Mouse (Mus musculus) intestine, embryonic 16.5 days (tissue): ENCODE measurements around the gene Brpf1. TPM values are rescaled to one million over a fixed set of nuclear protein-coding genes. Genes with fewer than 3 reads are reported as not detected.

Experiments
- ATAC-seq: fragments of 200-750 bp; cut with Nextera tagmentation; 2 replicates; pipeline ENCODE4 v1.8.0; 2017; ENCODE audit warnings: moderate TSS enrichment, moderate library complexity
- H3K27ac ChIP-seq: fragments of 300-500 bp; sonication (generic); 2 replicates; pipeline ENCODE4 v1.5.1; 2014; ENCODE audit warnings: mild to moderate bottlenecking, low read length
- H3K27me3 ChIP-seq: fragments of 300-500 bp; sonication (generic); replicated peaks from 2 replicates; pipeline ENCODE4 v1.6.1; 2014; ENCODE audit warnings: low read length, control low read depth, mixed read lengths; ENCODE audit not compliant: control insufficient read depth, insufficient read depth
- H3K36me3 ChIP-seq: fragments of 300-500 bp; sonication (generic); 2 replicates; pipeline ENCODE4 v1.6.1; 2014; ENCODE audit warnings: low read length, control low read depth; ENCODE audit not compliant: control insufficient read depth, insufficient read depth
- H3K4me1 ChIP-seq: fragments of 300-500 bp; sonication (generic); 2 replicates; pipeline ENCODE4 v1.6.1; 2014; ENCODE audit warnings: low read length, control low read depth, mixed read lengths; ENCODE audit not compliant: control insufficient read depth, insufficient read depth
- H3K4me2 ChIP-seq: fragments of 300-500 bp; sonication (generic); 2 replicates; pipeline ENCODE4 v1.6.1; 2014; ENCODE audit warnings: low read depth, low read length, control low read depth
- H3K4me3 ChIP-seq: fragments of 300-500 bp; sonication (generic); 2 replicates; pipeline ENCODE4 v1.5.1; 2014; ENCODE audit warnings: mild to moderate bottlenecking, low read length
- H3K9ac ChIP-seq: fragments of 300-500 bp; sonication (generic); 2 replicates; pipeline ENCODE4 v1.6.1; 2014; ENCODE audit warnings: low read depth, low read length
- H3K9me3 ChIP-seq: fragments of 300-500 bp; sonication (generic); 2 replicates; pipeline ENCODE4 v1.6.1; 2016; ENCODE audit warnings: low read length, control low read depth; ENCODE audit not compliant: control insufficient read depth
- WGBS: fragments of 180-500 bp; shearing (Covaris S2); extraction: QIAGEN DNeasy Blood & Tissue Kit; methylation state at CpG from one replicate; pipeline ENCODE4 v1.1.7; 2014; 5-methylcytosine and 5-hydroxymethylcytosine counted together
- polyA plus RNA-seq: library from polyadenylated mRNA; unstranded; fragments of >200 nt; fragmentation: Nextera tagmentation; extraction: Ambion mirVana; gene quantifications from 2 replicates; pipeline ENCODE4 v1.2.1, GENCODE M21; 2015

Gene Brpf1
- polyA plus RNA-seq, 1 experiment from 2014 or later, result 11.6 TPM

DNA sequence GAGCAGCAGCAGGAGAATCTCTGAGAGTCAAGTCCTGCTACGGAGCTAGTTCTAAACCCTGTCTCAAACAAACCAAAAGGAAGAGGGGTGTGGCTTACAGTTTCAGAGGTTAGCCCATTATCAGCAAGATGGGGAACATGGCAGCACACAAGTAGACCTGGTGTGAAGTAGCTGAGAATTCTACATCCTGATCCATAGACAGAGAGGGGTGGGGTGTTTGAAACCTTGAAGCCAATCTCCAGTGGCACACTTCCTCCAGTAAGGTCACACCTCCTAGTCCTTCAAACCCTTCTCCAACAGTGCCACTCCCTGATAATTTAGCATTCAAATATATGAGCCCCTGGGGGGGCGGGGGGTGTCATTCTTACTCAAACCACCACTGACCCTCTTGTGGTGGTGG, 10.9 kb upstream of the Brpf1 start:
- no peak for ATAC-seq
- WGBS, result 79% methylated on average over 2 of the region's 2 CpGs
- no peak overlapping the region for H3K4me2 ChIP-seq

DNA sequence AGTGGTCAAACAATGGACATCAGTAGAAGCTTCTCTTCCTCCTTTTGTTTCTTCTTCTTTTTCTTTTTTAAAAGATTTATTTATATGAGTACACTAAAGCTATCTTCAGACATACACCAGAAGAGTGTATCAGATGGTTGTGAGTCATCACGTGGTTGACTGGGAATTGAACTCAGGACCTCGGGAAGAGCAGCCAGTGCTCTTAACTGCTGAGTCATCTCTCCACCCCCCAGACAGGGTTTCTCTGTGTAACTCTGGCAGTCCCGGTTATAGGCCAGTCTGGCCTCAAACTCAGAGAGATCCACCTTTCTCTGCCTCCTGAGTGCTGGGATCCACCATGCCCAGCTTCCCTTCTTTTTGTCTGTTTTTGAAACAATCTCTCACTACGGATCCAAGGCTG, 10.3 kb upstream of the Brpf1 start:
- H3K4me3 ChIP-seq, result no peak overlapping the region
- WGBS, result 65% methylated on average over 4 of the region's 4 CpGs
- no peak overlapping the region for H3K27ac ChIP-seq
- H3K9me3 ChIP-seq, result no peaks in the 10 kb centered on the region
- no peak for ATAC-seq
- H3K4me1 ChIP-seq, result no peaks in the 10 kb centered on the region
- H3K4me2 ChIP-seq, result no peak overlapping the region
- H3K36me3 ChIP-seq, result no peaks in the 10 kb centered on the region
- H3K9ac ChIP-seq, result no peak overlapping the region
- no peaks in the 10 kb centered on the region for H3K27me3 ChIP-seq

More for the DNA sequence above, 10.9 kb upstream of the Brpf1 start:
- Histone ChIP-seq H3K9me3 (no peaks in the 10 kb centered on the region), H3K27me3 (no peaks in the 10 kb centered on the region), H3K4me3 (no peak overlapping the region), H3K36me3 (no peaks in the 10 kb centered on the region), H3K27ac (no peak overlapping the region), H3K4me1 (no peaks in the 10 kb centered on the region), H3K9ac (no peak overlapping the region)

DNA sequence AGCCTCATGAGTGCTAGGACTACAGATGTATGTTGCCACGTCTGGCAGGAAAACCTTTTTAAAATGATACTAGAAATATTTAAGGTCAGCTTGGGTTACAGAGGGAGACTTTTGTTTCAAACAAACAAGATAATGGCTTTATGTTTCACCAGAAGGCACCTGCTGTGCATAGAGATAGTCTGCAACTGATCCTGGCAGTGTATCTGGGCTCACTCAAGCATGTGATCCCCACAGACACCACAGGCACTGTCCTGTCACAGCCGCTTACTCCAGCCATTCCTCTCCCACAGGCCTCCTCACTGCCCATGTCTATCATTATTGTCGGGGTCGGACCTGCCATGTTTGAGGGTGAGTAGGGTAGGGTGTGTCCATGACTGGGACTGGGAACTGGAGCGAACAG, 5.6 kb upstream of the Brpf1 start:
- no peak for ATAC-seq
- H3K9ac ChIP-seq, result no peak overlapping the region
- no peak overlapping the region for H3K4me2 ChIP-seq
- no peaks in the 10 kb centered on the region; the same call in 1 of the 2 replicates for H3K4me1 ChIP-seq
- H3K36me3 ChIP-seq, result no peaks in the 10 kb centered on the region
- H3K4me3 ChIP-seq, result no peak overlapping the region
- H3K27ac ChIP-seq, result no peak overlapping the region
- 76% methylated on average over 5 of the region's 5 CpGs for WGBS
- H3K27me3 ChIP-seq, result no peaks in the 10 kb centered on the region
- H3K9me3 ChIP-seq, result no peaks in the 10 kb centered on the region

DNA sequence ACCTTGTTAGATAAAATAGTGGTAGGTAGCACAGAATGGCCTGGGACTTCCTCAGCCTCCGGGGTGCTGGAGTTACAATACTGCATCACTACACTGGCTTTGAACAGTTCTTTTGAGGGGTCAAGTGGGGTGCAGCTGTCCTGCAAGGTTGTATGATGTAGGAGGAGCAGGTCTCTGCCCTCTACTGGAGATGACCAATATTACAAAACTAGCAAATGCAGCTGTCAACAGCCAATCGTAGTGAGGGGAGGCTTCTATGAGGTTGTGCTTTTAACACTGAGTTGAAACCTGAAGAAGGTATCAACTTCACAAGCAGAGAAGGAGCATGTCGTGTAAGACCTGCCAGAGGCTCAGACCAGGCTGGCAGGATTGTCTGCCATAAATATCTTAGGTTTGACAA, 4.7 kb upstream of the Brpf1 start:
- no peaks in the 10 kb centered on the region; the same call in 1 of the 2 replicates for H3K4me1 ChIP-seq
- H3K4me3 ChIP-seq, result no peak overlapping the region
- no peak for ATAC-seq
- no peak overlapping the region for H3K9ac ChIP-seq
- H3K36me3 ChIP-seq, result no peaks in the 10 kb centered on the region
- no peaks in the 10 kb centered on the region for H3K27me3 ChIP-seq
- H3K27ac ChIP-seq, result no peak overlapping the region
- H3K9me3 ChIP-seq, result no peaks in the 10 kb centered on the region
- no peak overlapping the region for H3K4me2 ChIP-seq
- 21% methylated on average over 3 of the region's 3 CpGs for WGBS

DNA sequence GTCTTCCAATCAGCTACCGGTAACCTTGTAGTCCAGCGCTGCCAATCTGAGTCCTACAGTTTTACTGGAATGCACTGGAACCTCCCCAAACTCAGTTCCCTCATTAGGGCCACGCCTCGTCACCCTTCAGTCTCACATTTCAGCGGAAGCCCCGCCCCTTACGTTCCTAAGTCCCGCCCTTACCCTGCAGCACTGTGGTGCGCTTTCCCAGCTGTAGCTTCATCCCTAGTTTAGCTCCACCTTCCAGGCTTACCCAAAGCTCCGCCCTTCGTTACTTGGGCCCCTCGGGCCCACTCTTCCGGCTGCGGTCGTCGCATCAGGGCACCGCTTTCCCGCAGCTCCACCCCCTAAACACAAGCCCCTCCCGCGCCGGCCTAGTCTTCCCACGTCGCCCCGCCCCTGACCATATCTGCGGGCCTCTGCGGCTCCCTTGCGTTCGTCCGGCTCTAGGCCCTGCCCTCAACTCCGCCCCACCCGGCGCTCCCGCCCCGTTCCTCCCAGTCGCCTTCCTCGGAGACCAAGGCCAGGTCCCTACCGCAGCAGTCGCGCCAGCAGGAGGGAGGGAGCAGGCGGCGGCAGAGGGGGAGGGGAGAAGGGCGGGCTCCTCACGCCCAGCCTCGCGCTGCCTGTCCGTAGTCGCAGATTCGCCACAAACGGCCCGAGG, 483 bp upstream of the Brpf1 start:
- Histone ChIP-seq H3K27ac (peak overlapping the region; percentile 99), H3K4me2 (peak overlapping the region; percentile 90), H3K36me3 (no peaks in the 10 kb centered on the region), H3K9me3 (no peaks in the 10 kb centered on the region), H3K4me3 (peak overlapping the region; percentile 99), H3K4me1 (peaks cover 6% of the 10 kb centered on the region), H3K9ac (peak overlapping the region; percentile 97), H3K27me3 (no peaks in the 10 kb centered on the region)
- under 1% methylated on average over 50 of the region's 50 CpGs for WGBS
- ATAC-seq, result peak; percentile 99

DNA sequence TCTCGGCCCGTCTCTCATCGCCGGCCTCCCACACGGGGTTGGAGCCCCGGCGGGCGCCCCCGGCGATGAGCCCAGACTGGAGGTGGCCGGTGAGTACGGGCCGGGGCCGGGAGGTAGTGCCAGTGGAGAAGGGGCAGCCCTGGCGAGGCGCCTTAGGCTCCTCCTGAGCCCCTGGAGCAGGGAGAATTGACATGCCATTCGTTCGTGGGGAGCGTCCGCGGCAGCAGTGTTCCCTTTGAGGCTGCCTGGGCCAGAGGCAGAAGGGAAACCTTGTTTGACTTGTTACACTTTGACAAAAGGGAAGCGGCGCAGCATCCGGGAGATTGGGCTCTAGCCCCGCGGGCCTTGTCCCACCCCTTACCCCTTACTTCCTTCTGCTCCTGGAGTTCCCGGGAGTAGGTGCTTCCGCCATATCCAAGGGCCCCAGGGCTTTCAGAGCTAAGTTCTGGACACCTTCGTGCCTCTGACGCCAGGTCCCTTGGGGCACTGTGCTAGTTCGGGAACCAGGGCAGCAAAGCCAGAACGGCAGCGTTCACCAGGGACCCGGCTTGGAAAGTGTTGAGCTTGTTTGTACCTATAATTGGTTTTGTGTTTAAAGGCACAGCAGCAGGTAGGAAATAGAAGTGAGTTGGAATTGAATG, 664 bp downstream of the Brpf1 start:
- Histone ChIP-seq H3K27me3 (no peaks in the 10 kb centered on the region), H3K4me3 (peak overlapping the region; percentile 99), H3K9me3 (no peaks in the 10 kb centered on the region), H3K4me2 (peak overlapping the region; percentile 90), H3K36me3 (no peaks in the 10 kb centered on the region), H3K27ac (peak overlapping the region; percentile 99), H3K9ac (peak overlapping the region; percentile 97), H3K4me1 (peaks cover 6% of the 10 kb centered on the region)
- WGBS, result under 1% methylated on average over 30 of the region's 34 CpGs
- no peak for ATAC-seq

DNA sequence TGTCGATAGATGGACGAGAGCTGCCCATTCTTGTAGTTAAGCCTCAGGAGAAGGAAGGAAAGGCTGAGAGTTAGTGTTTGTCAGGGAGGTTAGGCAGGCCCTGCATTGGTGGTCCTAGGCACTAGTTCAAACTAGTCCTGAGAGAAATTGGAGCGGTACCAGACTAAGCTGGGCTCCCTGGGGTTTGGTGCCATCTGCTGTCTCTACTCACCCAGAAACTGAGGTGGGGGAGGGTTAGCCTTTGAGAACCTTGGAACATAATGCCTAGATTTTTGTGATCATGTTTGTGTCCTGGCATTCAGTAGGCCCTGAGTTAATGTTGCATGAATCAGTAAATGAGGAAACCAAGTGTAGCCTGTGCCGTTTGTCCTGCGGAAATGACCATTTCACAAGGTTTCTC, 1.2 kb downstream of the Brpf1 start:
- no peak for ATAC-seq
- Histone ChIP-seq H3K4me1 (peaks cover 6% of the 10 kb centered on the region), H3K9me3 (no peaks in the 10 kb centered on the region), H3K27ac (peak overlapping the region; percentile 99; the same call in 1 of the 2 replicates), H3K4me3 (peak overlapping the region; percentile 99), H3K9ac (peak overlapping the region; percentile 97), H3K27me3 (no peaks in the 10 kb centered on the region), H3K36me3 (no peaks in the 10 kb centered on the region), H3K4me2 (peak overlapping the region; percentile 90)
- WGBS, result 29% methylated on average over 5 of the region's 5 CpGs

DNA sequence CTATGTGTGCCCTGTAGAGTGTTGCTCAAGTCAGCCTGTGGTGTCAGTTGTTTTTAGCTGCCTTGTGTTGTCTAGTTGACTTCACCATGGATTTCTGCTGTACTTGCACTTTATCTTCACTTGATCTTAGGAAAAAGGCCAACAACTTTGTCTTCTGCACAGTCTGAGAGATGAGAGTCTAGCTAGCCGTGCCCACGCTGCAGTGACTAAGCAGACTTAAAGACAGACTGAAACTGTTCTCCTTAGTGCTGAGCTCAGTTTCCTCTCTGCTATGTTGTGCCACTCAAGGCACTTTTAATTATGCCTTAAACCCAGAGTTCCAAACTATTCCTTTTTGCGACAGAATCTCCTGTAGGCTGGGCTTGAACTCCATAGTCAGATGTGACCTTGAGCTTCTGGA, 9.0 kb downstream of the Brpf1 start:
- Histone ChIP-seq H3K4me1 (no peaks in the 10 kb centered on the region; the same call in 1 of the 2 replicates), H3K9me3 (no peaks in the 10 kb centered on the region), H3K36me3 (peaks cover 43% of the 10 kb centered on the region), H3K9ac (no peak overlapping the region), H3K27ac (no peak overlapping the region), H3K4me3 (no peak overlapping the region), H3K4me2 (no peak overlapping the region), H3K27me3 (no peaks in the 10 kb centered on the region)
- ATAC-seq, result no peak
- WGBS, result 90% methylated on average over 3 of the region's 3 CpGs

DNA sequence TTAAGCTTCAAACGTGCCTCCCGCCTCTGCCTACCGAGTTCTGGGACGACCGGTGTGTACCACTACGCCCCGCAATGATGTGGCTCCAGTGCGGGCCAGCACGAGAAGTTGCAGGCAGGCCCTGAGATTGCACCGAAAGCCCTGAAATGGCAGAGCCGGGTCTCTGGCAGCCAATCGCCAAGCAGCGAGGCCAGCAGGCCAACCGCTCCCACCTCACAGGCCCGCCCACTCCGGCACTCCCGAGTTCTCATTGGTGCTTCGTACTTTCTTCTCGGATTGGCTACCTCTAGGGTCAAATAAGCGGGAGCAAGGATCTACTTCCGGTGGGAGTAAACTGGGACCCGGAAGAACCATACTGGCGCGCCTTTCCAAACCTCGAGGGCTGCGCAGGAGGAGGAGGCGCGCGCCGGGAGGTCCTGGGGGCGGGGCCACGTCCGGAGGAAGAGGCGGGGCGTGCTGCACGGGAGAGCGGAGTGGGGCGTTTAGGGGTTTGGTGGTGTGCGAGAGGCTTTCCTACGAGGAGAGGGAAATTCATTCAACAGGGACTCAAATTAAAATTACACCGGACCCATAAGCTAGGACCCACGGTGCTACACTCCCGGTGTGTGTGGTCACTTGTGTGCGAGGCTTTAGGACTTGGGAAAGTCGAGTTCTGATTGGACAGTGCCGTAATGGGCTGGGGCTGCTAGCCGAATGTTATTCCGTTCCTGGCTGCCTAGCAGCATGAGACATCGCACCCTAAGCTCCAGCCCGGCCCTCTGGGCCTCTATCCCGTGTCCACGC, 19.8 kb downstream of the Brpf1 start, which contains the start of gene Ogg1:
Gene Ogg1, plus strand, starts transcription at position 440 of the 783 bp plus-strand sequence.
- peaks cover 11% of the 10 kb centered on the region for H3K36me3 ChIP-seq
- ATAC-seq, result peak; percentile 99

More for the DNA sequence above, 19.8 kb downstream of the Brpf1 start, which contains the start of gene Ogg1:
- peak within 1 kb of the TSS; percentile 92 for H3K27ac ChIP-seq
- peak within 1 kb of the TSS; percentile 70 for H3K4me3 ChIP-seq
- H3K27me3 ChIP-seq, result no peaks in the 10 kb centered on the region
- H3K9me3 ChIP-seq, result no peaks in the 10 kb centered on the region
- under 1% methylated on average over 52 of the region's 52 CpGs for WGBS
- peak within 1 kb of the TSS; percentile 96 for H3K4me2 ChIP-seq
- peak within 1 kb of the TSS; percentile 82 for H3K9ac ChIP-seq
- peaks cover 9% of the 10 kb centered on the region; the same call in 1 of the 2 replicates for H3K4me1 ChIP-seq
